Mouse (Mus musculus): ENCODE measurements around the gene Erv3. TPM values are rescaled to one million over a fixed set of nuclear protein-coding genes. Genes with fewer than 3 reads are reported as not detected.

Gene Erv3
- not detected in 2 replicates for polyA plus RNA-seq (2015; fragmentation: Nextera tagmentation; extraction: Ambion mirVana)

- no peak within 1 kb of the TSS for H3K4me3 ChIP-seq (ENCODE audit: low read depth, low read length)
- no peaks in the 10 kb centered on the region for H3K9me3 ChIP-seq (replicated peaks; ENCODE audit: control insufficient read depth, low read length)
- ATAC-seq (ENCODE audit: low read depth) = no peak
- H3K9ac ChIP-seq (ENCODE audit: low read depth, low read length) = no peak within 1 kb of the TSS
- peaks cover 10% of the 10 kb centered on the region for H3K4me1 ChIP-seq (ENCODE audit: control insufficient read depth, low read depth, low read length)
- H3K27ac ChIP-seq (ENCODE audit: low read length) = no peak within 1 kb of the TSS
- H3K27me3 ChIP-seq (ENCODE audit: control insufficient read depth, insufficient read depth, low read depth, low read length) = no peaks in the 10 kb centered on the region; the same call in 1 of the 2 replicates
- WGBS (ENCODE audit: insufficient replicate concordance) = 50% methylated on average over 5 of the region's 5 CpGs
- no peaks in the 10 kb centered on the region for H3K36me3 ChIP-seq (ENCODE audit: control insufficient read depth, insufficient read depth)
- H3K4me2 ChIP-seq (ENCODE audit: low read depth, low read length) = no peak within 1 kb of the TSS
Measured at GRCm38 (mm10) chr2:131859721-131860120, at the start of gene Erv3. Gene Erv3, minus strand, starts transcription at chr2:131859747.

- 82% methylated on average over 1 of the region's 1 CpGs for WGBS (ENCODE audit: insufficient replicate concordance)
- Histone ChIP-seq H3K9me3 (replicated peaks; ENCODE audit: control insufficient read depth, low read length) (no peaks in the 10 kb centered on the region), H3K27me3 (ENCODE audit: control insufficient read depth, insufficient read depth, low read depth, low read length) (no peaks in the 10 kb centered on the region), H3K4me3 (ENCODE audit: low read depth, low read length) (no peak overlapping the region; the same call in 1 of the 2 replicates), H3K27ac (ENCODE audit: low read length) (peak overlapping the region; percentile 13; the same call in 1 of the 2 replicates), H3K9ac (ENCODE audit: low read depth, low read length) (peak overlapping the region; percentile 63), H3K36me3 (ENCODE audit: control insufficient read depth, insufficient read depth) (no peaks in the 10 kb centered on the region), H3K4me1 (ENCODE audit: control insufficient read depth, low read depth, low read length) (peaks cover 36% of the 10 kb centered on the region), H3K4me2 (ENCODE audit: low read depth, low read length) (peak overlapping the region; percentile 70)
- ATAC-seq (ENCODE audit: low read depth) = no peak
Measured at GRCm38 (mm10) chr2:131908906-131909305, 49.4 kb upstream of the Erv3 start.

DNA sequence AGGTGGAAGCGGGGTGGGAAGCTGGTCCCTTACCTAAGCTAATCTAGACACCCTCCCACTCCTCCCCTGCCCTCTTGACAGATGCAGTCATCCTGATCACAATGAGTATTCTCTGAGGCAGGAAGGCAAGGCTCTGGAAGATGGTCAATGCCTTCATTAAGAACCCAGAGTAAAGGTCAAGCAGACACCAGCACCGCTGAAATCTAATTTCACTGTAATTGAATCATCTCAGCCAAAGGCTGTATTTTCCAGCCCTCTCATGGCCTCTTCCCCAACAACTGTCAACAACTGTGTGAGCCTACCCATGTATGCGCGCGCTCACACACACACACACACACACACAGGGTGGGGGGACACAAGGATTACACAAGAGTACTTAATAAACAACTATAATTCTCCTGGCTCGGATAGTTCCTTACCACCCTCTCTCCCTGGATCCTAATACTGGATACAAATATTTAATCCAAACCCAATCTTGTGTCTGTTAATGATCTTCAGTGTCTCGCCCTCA lies 48.9 kb upstream of the Erv3 start:
- no peak overlapping the region; the same call in 1 of the 2 replicates for H3K27ac ChIP-seq (ENCODE audit: low read length)
- no peak for ATAC-seq (ENCODE audit: low read depth)
- H3K27me3 ChIP-seq (ENCODE audit: control insufficient read depth, insufficient read depth, low read depth, low read length) = no peaks in the 10 kb centered on the region
- peaks cover 39% of the 10 kb centered on the region for H3K4me1 ChIP-seq (ENCODE audit: control insufficient read depth, low read depth, low read length)
- H3K4me3 ChIP-seq (ENCODE audit: low read depth, low read length) = no peak overlapping the region
- no peak overlapping the region for H3K4me2 ChIP-seq (ENCODE audit: low read depth, low read length)
- no peaks in the 10 kb centered on the region for H3K9me3 ChIP-seq (replicated peaks; ENCODE audit: control insufficient read depth, low read length)
- WGBS (ENCODE audit: insufficient replicate concordance) = 85% methylated on average over 7 of the region's 7 CpGs
- H3K9ac ChIP-seq (ENCODE audit: low read depth, low read length) = no peak overlapping the region
- no peaks in the 10 kb centered on the region for H3K36me3 ChIP-seq (ENCODE audit: control insufficient read depth, insufficient read depth)

DNA sequence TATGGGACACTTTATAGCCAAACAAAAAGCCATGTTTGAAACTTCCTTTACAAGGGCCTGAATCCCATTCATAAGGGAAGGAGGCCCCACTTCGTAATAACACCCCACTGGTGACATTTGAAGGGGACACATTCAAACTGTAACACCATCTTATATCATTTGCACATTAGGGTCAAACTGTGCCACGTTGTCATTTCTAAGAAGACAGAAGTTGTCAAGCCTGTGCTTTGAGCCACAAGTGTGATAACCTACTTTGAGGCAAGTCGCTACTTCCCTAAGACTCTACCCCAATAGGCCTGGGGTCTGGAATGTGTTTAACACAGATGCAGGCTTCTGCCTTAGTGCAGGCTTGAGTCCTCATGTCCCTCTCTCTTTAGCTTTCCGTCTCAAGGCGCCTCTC lies 47.8 kb upstream of the Erv3 start:
- no peaks in the 10 kb centered on the region for H3K27me3 ChIP-seq (ENCODE audit: control insufficient read depth, insufficient read depth, low read depth, low read length)
- 67% methylated on average over 5 of the region's 5 CpGs for WGBS (ENCODE audit: insufficient replicate concordance)
- H3K4me3 ChIP-seq (ENCODE audit: low read depth, low read length) = no peak overlapping the region
- H3K9ac ChIP-seq (ENCODE audit: low read depth, low read length) = no peak overlapping the region
- no peaks in the 10 kb centered on the region for H3K9me3 ChIP-seq (replicated peaks; ENCODE audit: control insufficient read depth, low read length)
- H3K4me1 ChIP-seq (ENCODE audit: control insufficient read depth, low read depth, low read length) = peaks cover 43% of the 10 kb centered on the region
- no peaks in the 10 kb centered on the region for H3K36me3 ChIP-seq (ENCODE audit: control insufficient read depth, insufficient read depth)
- ATAC-seq (ENCODE audit: low read depth) = no peak
- H3K4me2 ChIP-seq (ENCODE audit: low read depth, low read length) = no peak overlapping the region
- H3K27ac ChIP-seq (ENCODE audit: low read length) = no peak overlapping the region

GRCm38 (mm10) chr2:131906846-131907245 lies 47.3 kb upstream of the Erv3 start:
- 76% methylated on average over 1 of the region's 1 CpGs for WGBS (ENCODE audit: insufficient replicate concordance)
- ATAC-seq (ENCODE audit: low read depth) = no peak
- H3K4me3 ChIP-seq (ENCODE audit: low read depth, low read length) = no peak overlapping the region
- peaks cover 43% of the 10 kb centered on the region for H3K4me1 ChIP-seq (ENCODE audit: control insufficient read depth, low read depth, low read length)
- no peak overlapping the region for H3K9ac ChIP-seq (ENCODE audit: low read depth, low read length)
- H3K4me2 ChIP-seq (ENCODE audit: low read depth, low read length) = no peak overlapping the region
- no peaks in the 10 kb centered on the region for H3K36me3 ChIP-seq (ENCODE audit: control insufficient read depth, insufficient read depth)
- no peak overlapping the region for H3K27ac ChIP-seq (ENCODE audit: low read length)
- H3K27me3 ChIP-seq (ENCODE audit: control insufficient read depth, insufficient read depth, low read depth, low read length) = no peaks in the 10 kb centered on the region
- no peaks in the 10 kb centered on the region for H3K9me3 ChIP-seq (replicated peaks; ENCODE audit: control insufficient read depth, low read length)

DNA sequence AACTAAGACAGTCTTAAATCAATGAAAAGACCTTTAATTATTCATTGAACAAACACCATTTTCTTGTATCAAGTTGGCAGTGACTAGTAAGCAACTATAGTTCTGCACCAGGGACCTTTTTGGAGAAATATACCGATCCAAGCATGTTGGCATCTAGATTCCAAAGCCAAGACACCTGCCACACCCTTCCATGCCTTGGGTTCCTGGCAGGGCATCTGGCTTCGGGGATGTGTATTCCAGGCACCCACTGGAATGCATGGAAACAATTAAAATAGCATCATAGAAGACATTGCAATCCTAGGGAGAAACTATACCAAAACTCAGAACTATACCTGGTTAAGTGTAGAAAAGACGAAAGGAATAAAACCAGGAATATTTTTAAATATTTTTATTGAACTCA lies 46.7 kb upstream of the Erv3 start:
- no peaks in the 10 kb centered on the region for H3K36me3 ChIP-seq (ENCODE audit: control insufficient read depth, insufficient read depth)
- H3K9ac ChIP-seq (ENCODE audit: low read depth, low read length) = no peak overlapping the region
- ATAC-seq (ENCODE audit: low read depth) = no peak
- no peaks in the 10 kb centered on the region for H3K27me3 ChIP-seq (ENCODE audit: control insufficient read depth, insufficient read depth, low read depth, low read length)
- WGBS (ENCODE audit: insufficient replicate concordance) = 87% methylated on average over 3 of the region's 3 CpGs
- no peak overlapping the region; the same call in 1 of the 2 replicates for H3K27ac ChIP-seq (ENCODE audit: low read length)
- H3K9me3 ChIP-seq (replicated peaks; ENCODE audit: control insufficient read depth, low read length) = no peaks in the 10 kb centered on the region
- H3K4me2 ChIP-seq (ENCODE audit: low read depth, low read length) = no peak overlapping the region
- H3K4me1 ChIP-seq (ENCODE audit: control insufficient read depth, low read depth, low read length) = peaks cover 41% of the 10 kb centered on the region
- no peak overlapping the region for H3K4me3 ChIP-seq (ENCODE audit: low read depth, low read length)

DNA sequence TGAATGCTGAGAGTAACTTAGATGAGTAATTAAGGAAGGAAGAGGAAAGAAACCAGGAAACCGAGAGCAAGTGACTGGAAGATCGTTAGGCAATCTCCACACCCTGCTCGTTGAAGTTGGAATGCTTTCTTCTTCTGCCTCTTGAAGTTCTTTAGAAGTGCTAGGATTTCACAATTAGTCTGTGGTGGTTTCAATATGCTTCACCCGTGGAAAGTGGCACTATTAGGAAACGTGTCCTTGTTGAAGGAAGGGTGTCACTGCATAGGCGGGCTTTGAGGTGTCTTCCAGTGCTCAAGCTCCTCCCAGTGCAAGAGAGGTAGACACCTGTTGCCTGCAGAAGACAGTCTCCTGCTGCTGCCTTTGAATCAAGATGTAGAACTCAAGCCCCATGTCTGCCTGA lies 46.2 kb upstream of the Erv3 start:
- H3K9me3 ChIP-seq (replicated peaks; ENCODE audit: control insufficient read depth, low read length) = no peaks in the 10 kb centered on the region
- H3K9ac ChIP-seq (ENCODE audit: low read depth, low read length) = no peak overlapping the region; the same call in 1 of the 2 replicates
- no peaks in the 10 kb centered on the region for H3K36me3 ChIP-seq (ENCODE audit: control insufficient read depth, insufficient read depth)
- 35% methylated on average over 6 of the region's 6 CpGs for WGBS (ENCODE audit: insufficient replicate concordance)
- H3K4me1 ChIP-seq (ENCODE audit: control insufficient read depth, low read depth, low read length) = peaks cover 37% of the 10 kb centered on the region
- no peak for ATAC-seq (ENCODE audit: low read depth)
- H3K4me3 ChIP-seq (ENCODE audit: low read depth, low read length) = no peak overlapping the region
- peak overlapping the region; percentile 90 for H3K27ac ChIP-seq (ENCODE audit: low read length)
- H3K27me3 ChIP-seq (ENCODE audit: control insufficient read depth, insufficient read depth, low read depth, low read length) = no peaks in the 10 kb centered on the region
- H3K4me2 ChIP-seq (ENCODE audit: low read depth, low read length) = peak overlapping the region; percentile 50; the same call in 1 of the 2 replicates

GRCm38 (mm10) chr2:131905025-131905424 lies 45.5 kb upstream of the Erv3 start:
- H3K9me3 ChIP-seq (replicated peaks; ENCODE audit: control insufficient read depth, low read length) = no peaks in the 10 kb centered on the region
- peak overlapping the region; percentile 50 for H3K4me2 ChIP-seq (ENCODE audit: low read depth, low read length)
- no peak overlapping the region for H3K4me3 ChIP-seq (ENCODE audit: low read depth, low read length)
- peak overlapping the region; percentile 90 for H3K27ac ChIP-seq (ENCODE audit: low read length)
- no peaks in the 10 kb centered on the region for H3K27me3 ChIP-seq (ENCODE audit: control insufficient read depth, insufficient read depth, low read depth, low read length)
- H3K4me1 ChIP-seq (ENCODE audit: control insufficient read depth, low read depth, low read length) = peaks cover 33% of the 10 kb centered on the region
- H3K9ac ChIP-seq (ENCODE audit: low read depth, low read length) = peak overlapping the region; percentile 18; the same call in 1 of the 2 replicates
- H3K36me3 ChIP-seq (ENCODE audit: control insufficient read depth, insufficient read depth) = no peaks in the 10 kb centered on the region
- WGBS (ENCODE audit: insufficient replicate concordance) = 10% methylated on average over 5 of the region's 5 CpGs
- ATAC-seq (ENCODE audit: low read depth) = peak; percentile 84

- Histone ChIP-seq H3K4me1 (ENCODE audit: control insufficient read depth, low read depth, low read length) (peaks cover 29% of the 10 kb centered on the region), H3K9me3 (replicated peaks; ENCODE audit: control insufficient read depth, low read length) (no peaks in the 10 kb centered on the region), H3K4me3 (ENCODE audit: low read depth, low read length) (no peak overlapping the region), H3K36me3 (ENCODE audit: control insufficient read depth, insufficient read depth) (no peaks in the 10 kb centered on the region), H3K27me3 (ENCODE audit: control insufficient read depth, insufficient read depth, low read depth, low read length) (no peaks in the 10 kb centered on the region), H3K9ac (ENCODE audit: low read depth, low read length) (no peak overlapping the region), H3K27ac (ENCODE audit: low read length) (no peak overlapping the region), H3K4me2 (ENCODE audit: low read depth, low read length) (no peak overlapping the region)
- WGBS (ENCODE audit: insufficient replicate concordance) = 28% methylated on average over 8 of the region's 8 CpGs
- no peak for ATAC-seq (ENCODE audit: low read depth)
Measured at GRCm38 (mm10) chr2:131902867-131903266, 43.3 kb upstream of the Erv3 start.

Measured in liver, embryonic 16.5 days (tissue).